Mouse (Mus musculus): ENCODE data around the gene Atxn10. TPM values are rescaled to one million over a fixed set of nuclear protein-coding genes. Genes with fewer than 3 reads are reported as not detected.

Gene Atxn10
- polyA plus RNA-seq, 1 experiment, result 116 TPM

DNA sequence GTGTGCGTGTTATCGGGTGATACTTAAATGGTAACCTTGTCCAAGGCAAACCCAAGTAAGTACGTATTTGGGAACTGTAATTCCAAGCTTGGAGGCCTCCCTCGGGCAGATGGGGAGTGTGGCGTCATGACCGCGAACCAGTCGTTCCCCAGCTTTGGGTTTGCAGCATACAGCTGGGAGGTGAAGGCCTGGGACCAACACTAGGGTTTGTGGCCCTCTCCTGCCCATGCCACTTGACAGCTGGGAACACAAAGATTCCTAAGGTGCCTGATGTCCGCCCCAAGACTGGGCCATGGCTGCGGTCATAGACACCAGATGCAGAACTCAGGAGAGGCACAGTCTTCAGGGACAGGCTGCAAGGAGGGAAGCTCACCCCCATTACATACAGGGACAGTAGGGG is 164.2 kb downstream of the Atxn10 start:
- WGBS, result 90% methylated on average over 10 of the region's 10 CpGs
- TF ChIP-seq POLR2A (IDR thresholded peaks at IDR 0.05; ENCODE audit: borderline replicate concordance, extremely low read depth, low read depth, low read length) (no peak), CTCF (IDR thresholded peaks at IDR 0.05; ENCODE audit: insufficient read depth, low read length) (no peak)
- DNase-seq, result no peak
- no peak overlapping the region for H3K4me3 ChIP-seq (replicated peaks; ENCODE audit: extremely low read depth, low read depth, low read length)
- H3K4me1 ChIP-seq (ENCODE audit: control insufficient read depth, insufficient read depth, low read length), result no peaks in the 10 kb centered on the region

DNA sequence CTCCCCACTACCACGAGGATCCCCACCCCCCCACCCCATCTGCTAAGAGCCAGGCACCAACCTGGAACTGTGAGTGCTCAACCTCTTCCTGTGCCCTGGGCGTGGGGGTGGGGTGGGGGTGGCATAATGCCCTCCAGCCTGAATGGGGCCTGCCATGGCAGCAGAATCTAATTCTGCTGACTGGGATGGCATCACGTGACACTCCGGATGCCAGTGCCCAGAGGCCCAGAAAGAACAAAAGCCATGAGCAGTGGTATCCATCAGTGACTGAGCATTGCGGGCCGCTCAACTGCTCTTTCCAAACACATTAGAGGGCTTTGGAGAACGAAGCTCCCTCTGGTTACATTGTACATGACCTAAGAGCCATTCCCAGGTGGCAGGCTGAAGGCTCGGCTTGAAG is 167.1 kb downstream of the Atxn10 start, which contains the start of gene 7530416G11Rik:
Gene 7530416G11Rik (minus strand): TSS at position 101 of the 400 bp plus-strand sequence.
- no peak for TF ChIP-seq CTCF (IDR thresholded peaks at IDR 0.05; ENCODE audit: insufficient read depth, low read length)
- TF ChIP-seq POLR2A (IDR thresholded peaks at IDR 0.05; ENCODE audit: borderline replicate concordance, extremely low read depth, low read depth, low read length), result no peak
- DNase-seq, result no peak
- WGBS, result 80% methylated on average over 8 of the region's 8 CpGs

DNA sequence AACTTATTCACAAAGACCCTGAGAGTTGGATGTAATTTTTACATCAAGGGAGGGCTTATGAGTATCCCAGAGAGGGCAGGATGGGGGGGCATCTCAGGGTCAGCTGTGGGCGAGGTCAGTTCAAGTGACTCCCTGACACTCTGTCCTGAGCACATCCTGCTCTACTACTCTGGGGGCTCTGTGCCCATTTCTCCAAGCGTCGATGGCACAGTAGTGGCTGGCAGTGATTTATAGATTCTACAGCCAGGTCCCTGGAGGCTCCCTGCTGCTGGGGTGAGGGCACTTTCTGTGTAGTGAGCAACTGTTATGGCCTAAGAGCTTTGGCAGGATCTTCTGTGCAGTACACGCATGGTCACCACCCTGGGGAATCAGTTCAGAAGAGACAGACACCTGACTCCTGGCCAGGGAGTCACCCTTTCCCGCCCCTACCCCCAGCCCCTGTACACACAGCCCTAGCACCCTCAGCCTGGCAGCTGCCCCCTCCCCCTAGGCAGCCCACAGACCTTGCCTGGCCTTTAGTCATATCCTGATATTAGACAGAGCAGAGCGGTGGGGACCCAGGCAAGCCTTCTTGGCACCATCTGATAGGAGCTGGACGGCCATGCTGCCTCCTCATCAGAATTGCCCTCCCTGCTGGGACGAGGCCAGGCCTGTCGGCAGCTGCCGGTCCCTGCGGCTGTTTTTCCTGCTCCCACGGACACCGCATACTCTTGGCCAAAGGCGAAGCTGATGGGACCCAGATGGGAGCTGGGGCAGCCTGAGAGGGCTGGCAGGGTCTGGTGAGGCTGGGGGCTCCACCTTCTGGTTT is 169.3 kb downstream of the Atxn10 start:
- 53% methylated on average over 14 of the region's 14 CpGs for WGBS
- DNase-seq, result no peak
- Histone ChIP-seq H3K4me3 (replicated peaks; ENCODE audit: extremely low read depth, low read depth, low read length) (no peak overlapping the region), H3K4me1 (ENCODE audit: control insufficient read depth, insufficient read depth, low read length) (no peaks in the 10 kb centered on the region)
- no peak for TF ChIP-seq CTCF (IDR thresholded peaks at IDR 0.05; ENCODE audit: insufficient read depth, low read length)
- TF ChIP-seq POLR2A (IDR thresholded peaks at IDR 0.05; ENCODE audit: borderline replicate concordance, extremely low read depth, low read depth, low read length), result no peak

More for the DNA sequence above, 167.1 kb downstream of the Atxn10 start, which contains the start of gene 7530416G11Rik:
- Histone ChIP-seq H3K4me1 (ENCODE audit: control insufficient read depth, insufficient read depth, low read length) (no peaks in the 10 kb centered on the region), H3K4me3 (replicated peaks; ENCODE audit: extremely low read depth, low read depth, low read length) (no peak within 1 kb of the TSS)

DNA sequence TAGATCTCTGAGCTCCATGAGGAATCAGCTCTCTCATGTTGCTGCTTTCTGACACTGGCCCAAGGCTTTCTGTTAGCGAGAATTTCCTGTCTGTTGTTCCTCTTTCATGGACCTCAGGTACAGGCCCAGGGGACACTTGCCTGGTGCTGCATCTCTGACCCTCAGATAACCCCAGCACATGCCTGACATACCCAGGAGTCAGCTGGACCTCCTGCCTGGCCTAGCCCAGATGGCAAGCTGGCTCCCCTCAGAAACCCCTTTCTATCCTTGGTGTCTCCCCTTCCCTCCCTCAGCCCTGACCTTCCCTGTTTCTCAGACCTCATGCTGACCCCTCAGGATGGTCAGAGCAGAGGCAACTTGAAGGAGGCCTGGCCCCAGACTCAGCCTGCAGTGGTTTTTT is 170.6 kb downstream of the Atxn10 start:
- WGBS, result 56% methylated on average over 1 of the region's 1 CpGs
- TF ChIP-seq CTCF (IDR thresholded peaks at IDR 0.05; ENCODE audit: insufficient read depth, low read length), result no peak

DNA sequence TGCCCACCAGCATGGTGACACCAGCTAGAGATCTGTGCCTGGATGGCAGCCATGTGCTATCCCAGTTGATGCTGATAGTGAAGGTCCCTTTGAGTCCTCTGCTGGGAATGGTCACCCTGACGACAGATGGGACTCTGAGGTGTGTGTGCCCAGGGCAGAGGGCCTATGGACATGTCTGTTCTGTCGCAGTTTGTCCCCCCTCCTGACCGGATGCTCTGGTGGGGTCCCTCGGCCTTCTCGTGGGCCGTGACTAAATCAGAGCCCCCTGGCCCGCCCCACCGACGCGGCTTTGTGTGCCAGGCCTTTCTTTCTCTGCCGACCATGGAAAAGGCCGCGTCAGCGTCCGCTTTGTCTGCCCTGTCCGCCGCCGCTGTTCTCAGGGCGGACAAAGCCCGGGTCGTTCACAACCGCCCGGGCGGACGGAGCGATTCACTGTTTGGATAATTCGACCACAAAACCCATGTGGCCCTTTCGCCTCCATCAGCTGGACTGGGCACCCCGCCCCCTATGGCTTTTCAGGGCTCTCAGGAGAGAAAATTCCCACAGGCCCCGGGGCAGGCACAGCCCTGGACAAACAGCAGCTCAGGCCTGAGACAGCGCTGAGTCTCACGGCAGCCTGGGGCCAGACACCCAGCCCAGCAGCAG is 171.4 kb downstream of the Atxn10 start:
- no peak overlapping the region for H3K4me3 ChIP-seq (replicated peaks; ENCODE audit: extremely low read depth, low read depth, low read length)
- DNase-seq, result no peak
- 76% methylated on average over 31 of the region's 32 CpGs for WGBS
- H3K4me1 ChIP-seq (ENCODE audit: control insufficient read depth, insufficient read depth, low read length), result no peaks in the 10 kb centered on the region
- TF ChIP-seq POLR2A (IDR thresholded peaks at IDR 0.05; ENCODE audit: borderline replicate concordance, extremely low read depth, low read depth, low read length) (no peak), CTCF (IDR thresholded peaks at IDR 0.05; ENCODE audit: insufficient read depth, low read length) (no peak)

More for the DNA sequence above, 170.6 kb downstream of the Atxn10 start:
- H3K4me3 ChIP-seq (replicated peaks; ENCODE audit: extremely low read depth, low read depth, low read length), result no peak overlapping the region
- no peaks in the 10 kb centered on the region for H3K4me1 ChIP-seq (ENCODE audit: control insufficient read depth, insufficient read depth, low read length)
- no peak for DNase-seq

Other genes with a start within 250 kb of the Atxn10 start
- gene Smc1b, start 204.3 kb upstream of the Atxn10 start, polyA plus RNA-seq (2012; rRNA removed), result not detected in 2 replicates
- gene Ribc2, start 204.2 kb upstream of the Atxn10 start, polyA plus RNA-seq (2012; rRNA removed), result 0.37 and 0.43 TPM in 2 replicates
- gene Fbln1, start 130.3 kb upstream of the Atxn10 start, polyA plus RNA-seq (2012; rRNA removed), result 116 and 137 TPM in 2 replicates
- gene 7530416G11Rik, start 167.0 kb downstream of the Atxn10 start, polyA plus RNA-seq (2012; rRNA removed), result not detected in 2 replicates
- gene Wnt7b, start 246.2 kb downstream of the Atxn10 start, polyA plus RNA-seq (2012; rRNA removed), result 7.0 and 13.2 TPM in 2 replicates

Data from lung, adult 2 months (tissue).